Mouse (Mus musculus): ENCODE data around the gene Tspyl3.

DNA sequence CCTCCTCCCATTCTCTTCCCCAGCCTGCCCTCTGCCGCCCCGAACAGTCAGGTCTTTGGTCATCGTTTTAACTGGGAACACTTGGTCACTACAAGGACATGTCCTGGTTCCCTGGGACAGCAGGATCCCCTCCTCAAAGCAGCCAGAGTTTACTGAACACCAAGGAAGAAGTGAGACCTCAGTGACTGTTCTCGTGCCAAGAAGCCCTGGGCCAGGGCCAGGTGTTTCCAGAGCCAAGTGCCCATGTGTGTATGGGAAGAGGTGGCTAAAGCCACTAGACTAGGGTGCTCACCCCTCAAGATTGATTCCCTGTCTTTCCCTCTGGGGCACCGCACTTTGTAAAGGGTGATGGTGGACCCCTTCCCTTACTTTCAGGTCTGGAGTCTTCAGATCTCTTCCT lies 16.0 kb downstream of the Tspyl3 start:
- no peak for TF ChIP-seq CTCF (IDR thresholded peaks at IDR 0.05; ENCODE audit: extremely low read depth, insufficient read depth, insufficient read length, insufficient replicate concordance)
- TF ChIP-seq POLR2A (IDR thresholded peaks at IDR 0.05; ENCODE audit: low read depth, low read length), result no peak

Measured in spleen, adult 2 months (tissue).